Mouse (Mus musculus): ENCODE data around the gene Nrf1. TPM values are rescaled to one million over a fixed set of nuclear protein-coding genes. Genes with fewer than 3 reads are reported as not detected.

Gene Nrf1
- polyA plus RNA-seq, 1 experiment from 2014 or later = 59.0 TPM

DNA sequence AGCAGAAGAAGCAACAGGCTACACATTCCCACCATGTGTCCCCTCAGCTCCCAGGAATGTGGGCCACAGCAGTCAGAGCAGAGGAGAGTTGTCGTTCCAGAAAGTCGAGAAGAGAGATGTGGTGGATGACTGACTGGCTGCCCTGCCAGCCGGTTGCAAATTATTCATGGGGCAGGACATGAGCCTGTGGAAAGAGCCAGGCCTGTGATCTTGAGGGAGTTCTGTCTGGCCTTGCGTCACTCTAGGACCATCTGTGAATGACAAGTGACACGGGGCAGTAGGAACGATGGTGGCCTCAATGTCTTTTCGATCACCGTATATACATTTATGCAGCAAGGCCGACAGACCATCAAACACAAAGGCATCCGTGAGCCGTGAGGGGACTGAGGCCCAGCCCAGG, 147.9 kb downstream of the Nrf1 start:
- no peak for ATAC-seq (ENCODE audit: low read depth)
- H3K27ac ChIP-seq (ENCODE audit: low read length) = no peak overlapping the region
- no peak overlapping the region for H3K4me3 ChIP-seq (ENCODE audit: low read length)
- no peaks in the 10 kb centered on the region for H3K9me3 ChIP-seq (ENCODE audit: control insufficient read depth, low read length)
- no peaks in the 10 kb centered on the region for H3K36me3 ChIP-seq (ENCODE audit: control insufficient read depth, insufficient read depth, low read length)
- no peaks in the 10 kb centered on the region for H3K27me3 ChIP-seq (ENCODE audit: control insufficient read depth, insufficient read depth, low read depth, low read length)
- H3K4me1 ChIP-seq (replicated peaks; ENCODE audit: control insufficient read depth, insufficient read depth, low read length) = no peaks in the 10 kb centered on the region
- 72% methylated on average over 11 of the region's 11 CpGs for WGBS
- H3K9ac ChIP-seq (ENCODE audit: low read length) = no peak overlapping the region
- H3K4me2 ChIP-seq (ENCODE audit: low read depth, low read length) = no peak overlapping the region

GRCm38 (mm10) chr6:30196143-30196542, 148.4 kb downstream of the Nrf1 start:
- Histone ChIP-seq H3K27ac (ENCODE audit: low read length) (no peak overlapping the region), H3K9me3 (ENCODE audit: control insufficient read depth, low read length) (no peaks in the 10 kb centered on the region), H3K4me1 (replicated peaks; ENCODE audit: control insufficient read depth, insufficient read depth, low read length) (no peaks in the 10 kb centered on the region), H3K36me3 (ENCODE audit: control insufficient read depth, insufficient read depth, low read length) (no peaks in the 10 kb centered on the region), H3K4me3 (ENCODE audit: low read length) (no peak overlapping the region), H3K4me2 (ENCODE audit: low read depth, low read length) (no peak overlapping the region), H3K9ac (ENCODE audit: low read length) (no peak overlapping the region), H3K27me3 (ENCODE audit: control insufficient read depth, insufficient read depth, low read depth, low read length) (no peaks in the 10 kb centered on the region)
- 76% methylated on average over 8 of the region's 8 CpGs for WGBS
- no peak for ATAC-seq (ENCODE audit: low read depth)

MicroRNAs within 50 kb of the gene (microRNA counts, 519-probe panel; counts per million panel counts)
- microRNA mmu-miR-182 = 2,769 counts per million, percentile 51 among the panel's probes with 10 or more counts
- 3,491 counts per million, percentile 69 among the panel's probes with 10 or more counts for microRNA mmu-miR-183
- 4,154 counts per million, percentile 84 among the panel's probes with 10 or more counts for microRNA mmu-miR-96

Small RNA genes within 50 kb of the gene (microRNA-seq; reads per million reads assigned to microRNA genes)
- gene Mir182 (4,072 reads per million, percentile 89 among the genes with 10 or more reads in this experiment), gene Mir183 (2,867 reads per million, percentile 85 among the genes with 10 or more reads in this experiment), gene Mir96 (1,439 reads per million, percentile 78 among the genes with 10 or more reads in this experiment)

Other genes starting within 250 kb of the Nrf1 start
- gene Strip2, start 131.0 kb upstream of the Nrf1 start, polyA plus RNA-seq (2015; fragmentation: Nextera tagmentation; extraction: Ambion mirVana) = 1.5 and 1.9 TPM in 2 replicates